Mouse (Mus musculus) midbrain, embryonic 14.5 days (tissue): ENCODE results near the gene Thtpa. TPM values are rescaled to one million over a fixed set of nuclear protein-coding genes. Genes with fewer than 3 reads are reported as not detected.
A peak's percentile ranks its signal among the peaks of the same experiment; 100 is the strongest.

Experiments
- ATAC-seq: fragments of 200-750 bp; cut with Nextera tagmentation; 2 replicates; pipeline ENCODE4 v1.8.0; 2017; ENCODE audit warnings: moderate number of reproducible peaks, moderate library complexity; ENCODE audit not compliant: low FRiP score, low TSS enrichment
- DNase-seq: peaks from one replicate; pipeline ENCODE4 v3.0.0-alpha.2; 2015
- H3K27ac ChIP-seq: fragments of 300-500 bp; sonication (generic); replicated peaks from 2 replicates; pipeline ENCODE4 v1.5.1; 2014; ENCODE audit warnings: mild to moderate bottlenecking, low read depth, low read length, moderate library complexity
- H3K27me3 ChIP-seq: fragments of 300-500 bp; sonication (generic); 2 replicates; pipeline ENCODE4 v1.6.1; 2014; ENCODE audit warnings: low read length, control low read depth, mixed read lengths; ENCODE audit not compliant: control insufficient read depth, insufficient read depth
- H3K36me3 ChIP-seq: fragments of 300-500 bp; sonication (generic); 2 replicates; pipeline ENCODE4 v1.6.1; 2014; ENCODE audit warnings: low read length, control low read depth; ENCODE audit not compliant: control insufficient read depth, insufficient read depth
- H3K4me1 ChIP-seq: fragments of 300-500 bp; sonication (generic); 2 replicates; pipeline ENCODE4 v1.6.1; 2014; ENCODE audit warnings: mild to moderate bottlenecking, antibody characterized with exemption, low read length, control low read depth; ENCODE audit not compliant: control insufficient read depth, insufficient read depth
- H3K4me2 ChIP-seq: fragments of 300-500 bp; sonication (generic); 2 replicates; pipeline ENCODE4 v1.6.1; 2014; ENCODE audit warnings: mild to moderate bottlenecking, low read length, moderate library complexity
- H3K4me3 ChIP-seq: fragments of 300-500 bp; sonication (generic); replicated peaks from 2 replicates; pipeline ENCODE4 v1.5.1; 2014; ENCODE audit warnings: low read depth, low read length
- H3K9ac ChIP-seq: fragments of 300-500 bp; sonication (generic); replicated peaks from 2 replicates; pipeline ENCODE4 v1.6.1; 2014; ENCODE audit warnings: mild to moderate bottlenecking, low read length, moderate library complexity
- H3K9me3 ChIP-seq: fragments of 300-500 bp; sonication (generic); 2 replicates; pipeline ENCODE4 v1.6.1; 2016; ENCODE audit warnings: low read length, control low read depth, mixed read lengths; ENCODE audit not compliant: control insufficient read depth
- WGBS: fragments of 180-500 bp; shearing (Covaris S2); extraction: QIAGEN DNeasy Blood & Tissue Kit; methylation state at CpG from one replicate; pipeline ENCODE4 v1.1.7; 2014; 5-methylcytosine and 5-hydroxymethylcytosine counted together
- polyA plus RNA-seq: library from polyadenylated mRNA; unstranded; fragments of >200 nt; fragmentation: Nextera tagmentation; extraction: Ambion mirVana; gene quantifications from 2 replicates; pipeline ENCODE4 v1.2.1, GENCODE M21; 2014

Gene Thtpa
- polyA plus RNA-seq, 1 experiment from 2014 or later = 33.7 TPM

DNA sequence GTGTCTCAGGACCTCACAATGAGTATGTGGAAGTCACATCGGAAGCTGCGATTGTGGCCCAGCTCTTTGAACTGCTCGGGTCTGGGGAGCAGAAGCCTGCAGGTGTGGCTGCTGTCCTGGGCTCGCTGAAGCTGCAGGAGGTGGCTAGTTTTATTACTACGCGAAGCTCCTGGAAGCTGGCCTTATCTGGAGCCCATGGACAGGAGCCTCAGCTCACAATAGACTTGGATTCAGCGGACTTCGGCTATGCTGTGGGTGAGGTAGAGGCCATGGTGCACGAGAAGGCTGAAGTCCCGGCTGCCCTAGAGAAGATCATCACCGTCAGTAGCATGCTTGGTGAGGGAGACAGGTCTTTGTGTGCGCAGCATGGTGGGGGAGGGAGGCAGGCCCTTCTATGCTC lies 1.1 kb downstream of the Thtpa start:
- peaks cover 25% of the 10 kb centered on the region for H3K4me1 ChIP-seq
- H3K36me3 ChIP-seq = peaks cover 12% of the 10 kb centered on the region; the same call in 1 of the 2 replicates
- DNase-seq (no peak), ATAC-seq (no peak)
- peak overlapping the region; percentile 80; the same call in 1 of the 2 replicates for H3K9ac ChIP-seq
- 66% methylated on average over 12 of the region's 12 CpGs for WGBS
- no peaks in the 10 kb centered on the region for H3K27me3 ChIP-seq
- H3K4me3 ChIP-seq = peak overlapping the region; percentile 61
- H3K9me3 ChIP-seq = no peaks in the 10 kb centered on the region
- H3K4me2 ChIP-seq = peak overlapping the region; percentile 80
- H3K27ac ChIP-seq = no peak overlapping the region; the same call in 1 of the 2 replicates

DNA sequence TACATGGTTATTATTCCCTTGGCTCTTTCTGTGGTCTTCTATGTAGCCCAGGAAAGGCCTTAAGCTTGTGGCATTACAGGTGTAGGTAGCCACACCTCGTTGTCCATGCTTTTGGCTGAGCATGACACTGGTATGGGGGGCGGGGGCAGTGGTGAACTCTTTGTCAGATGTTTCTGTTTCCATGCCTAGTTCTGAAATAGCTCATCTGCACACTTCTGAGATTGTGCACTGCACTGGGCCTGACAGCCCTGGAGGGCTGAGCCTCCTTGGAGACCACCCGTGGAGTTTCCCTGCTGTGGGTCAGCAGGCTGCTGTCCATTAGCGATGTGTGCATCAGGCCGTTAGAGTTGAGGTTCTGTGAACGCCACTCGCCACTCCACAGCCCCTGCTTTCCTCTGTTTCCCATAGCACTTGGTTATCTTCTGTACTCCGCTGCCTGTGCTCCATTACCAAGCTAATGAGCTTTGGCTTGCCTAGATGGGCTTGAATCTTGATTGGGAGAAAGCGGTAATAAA lies 2.0 kb downstream of the Thtpa start:
- H3K4me2 ChIP-seq = peak overlapping the region; percentile 34
- H3K27ac ChIP-seq = 0 out of 2 replicates have a peak overlapping the region, but pooled peaks have one; percentile 21
- H3K36me3 ChIP-seq = peaks cover 12% of the 10 kb centered on the region; the same call in 1 of the 2 replicates
- H3K9ac ChIP-seq = peak overlapping the region; percentile 20; the same call in 1 of the 2 replicates
- DNase-seq (no peak), ATAC-seq (no peak)
- no peaks in the 10 kb centered on the region for H3K9me3 ChIP-seq
- no peaks in the 10 kb centered on the region for H3K27me3 ChIP-seq
- peaks cover 25% of the 10 kb centered on the region for H3K4me1 ChIP-seq
- H3K4me3 ChIP-seq = no peak overlapping the region
- 50% methylated on average over 9 of the region's 9 CpGs for WGBS

DNA sequence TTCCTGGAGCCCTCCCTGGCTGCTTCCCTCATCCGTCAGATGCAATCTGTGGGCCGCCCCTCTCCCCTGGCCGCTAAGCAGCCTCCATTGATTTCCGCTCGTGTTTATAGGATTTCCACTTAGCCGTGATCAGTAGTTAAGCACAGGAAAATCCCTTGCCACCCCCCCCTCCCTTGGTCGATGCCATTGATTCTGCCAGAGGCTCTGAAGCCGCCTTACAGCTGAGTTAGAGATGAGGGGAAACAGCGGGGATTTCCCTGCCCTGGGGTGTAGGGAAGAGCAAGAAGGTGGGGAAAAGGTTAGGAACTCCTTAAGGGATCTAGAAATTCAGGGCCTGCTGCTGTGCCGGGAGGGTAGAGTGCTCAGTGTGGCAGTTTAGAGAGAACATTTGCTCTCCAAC lies 3.1 kb downstream of the Thtpa start:
- DNase-seq (no peak), ATAC-seq (no peak)
- Histone ChIP-seq H3K9me3 (no peaks in the 10 kb centered on the region), H3K36me3 (peaks cover 12% of the 10 kb centered on the region; the same call in 1 of the 2 replicates), H3K27me3 (no peaks in the 10 kb centered on the region), H3K4me2 (peak overlapping the region; percentile 34; the same call in 1 of the 2 replicates), H3K9ac (no peak overlapping the region), H3K27ac (peak overlapping the region; percentile 32; the same call in 1 of the 2 replicates), H3K4me1 (peaks cover 25% of the 10 kb centered on the region), H3K4me3 (no peak overlapping the region)
- WGBS = 59% methylated on average over 10 of the region's 10 CpGs

- peak; percentile 84 for DNase-seq
- no peaks in the 10 kb centered on the region for H3K27me3 ChIP-seq
These were observed 3.5 kb downstream of the Thtpa start for GRCm38 (mm10) chr14:55098067-55098466.

DNA sequence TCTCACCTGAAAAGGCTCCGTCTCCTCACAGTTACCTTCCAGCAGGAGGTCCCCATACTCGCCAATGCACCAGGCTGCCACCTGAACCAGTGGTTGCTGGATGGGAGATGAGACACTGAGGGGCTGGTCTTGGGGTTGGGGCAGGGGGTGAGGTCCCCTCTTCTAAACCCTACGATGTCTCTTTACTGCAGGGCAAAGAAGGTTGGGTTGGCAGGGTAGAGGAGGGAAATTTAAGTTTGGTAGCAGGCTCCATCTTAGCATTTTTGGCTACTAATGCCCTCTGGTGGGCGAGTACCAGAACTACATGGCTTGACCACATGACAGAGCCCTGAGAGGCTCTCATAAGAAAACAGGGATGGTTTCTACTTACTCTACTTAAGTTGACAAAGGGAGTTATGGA lies 7.0 kb downstream of the Thtpa start:
- DNase-seq = peak; percentile 85
- 46% methylated on average over 4 of the region's 4 CpGs for WGBS
- no peak overlapping the region for H3K9ac ChIP-seq
- peaks cover 12% of the 10 kb centered on the region; the same call in 1 of the 2 replicates for H3K36me3 ChIP-seq
- H3K27me3 ChIP-seq = no peaks in the 10 kb centered on the region
- no peaks in the 10 kb centered on the region for H3K9me3 ChIP-seq
- no peak overlapping the region for H3K4me2 ChIP-seq
- H3K4me1 ChIP-seq = peaks cover 19% of the 10 kb centered on the region
- H3K27ac ChIP-seq = no peak overlapping the region
- no peak for ATAC-seq
- no peak overlapping the region for H3K4me3 ChIP-seq

More at GRCm38 (mm10) chr14:55098067-55098466, 3.5 kb downstream of the Thtpa start:
- H3K4me3 ChIP-seq = no peak overlapping the region
- H3K4me2 ChIP-seq = no peak overlapping the region
- no peak overlapping the region for H3K9ac ChIP-seq
- no peaks in the 10 kb centered on the region for H3K9me3 ChIP-seq
- H3K4me1 ChIP-seq = peaks cover 25% of the 10 kb centered on the region
- peak overlapping the region; percentile 32; the same call in 1 of the 2 replicates for H3K27ac ChIP-seq
- H3K36me3 ChIP-seq = peaks cover 12% of the 10 kb centered on the region; the same call in 1 of the 2 replicates
- ATAC-seq = no peak; the same call in 1 of the 2 replicates
- WGBS = 62% methylated on average over 4 of the region's 4 CpGs

DNA sequence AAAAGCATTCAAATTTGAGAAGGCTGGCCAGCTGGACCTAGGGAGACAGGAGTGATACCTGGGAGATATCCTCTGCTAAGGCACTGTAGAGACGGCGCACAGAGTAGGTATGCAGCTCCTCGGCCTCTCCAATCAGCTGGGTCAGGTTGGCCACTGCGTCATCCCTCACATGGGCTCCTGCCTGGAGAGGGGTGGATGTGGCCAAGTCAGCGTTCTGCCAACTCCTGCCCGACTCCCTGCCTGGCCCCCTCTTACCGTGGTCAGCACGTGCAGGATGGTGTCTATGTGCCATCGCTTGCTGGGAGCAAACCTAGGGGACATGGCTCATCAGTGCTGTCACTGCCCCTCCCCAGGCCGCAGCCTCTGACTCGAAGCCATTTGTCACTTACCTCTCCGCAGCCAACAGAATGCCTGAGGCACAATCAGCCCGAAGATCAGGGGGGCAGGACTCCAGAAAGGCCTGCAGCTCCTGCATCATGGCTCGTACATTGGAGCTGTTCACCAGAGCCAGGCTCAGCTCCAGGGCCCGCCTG lies 7.7 kb downstream of the Thtpa start:
- Histone ChIP-seq H3K27me3 (no peaks in the 10 kb centered on the region), H3K36me3 (peaks cover 12% of the 10 kb centered on the region; the same call in 1 of the 2 replicates), H3K9me3 (no peaks in the 10 kb centered on the region), H3K4me3 (no peak overlapping the region), H3K27ac (no peak overlapping the region), H3K9ac (no peak overlapping the region), H3K4me1 (peaks cover 14% of the 10 kb centered on the region), H3K4me2 (no peak overlapping the region)
- no peak for DNase-seq
- 91% methylated on average over 15 of the region's 15 CpGs for WGBS
- ATAC-seq = no peak

GRCm38 (mm10) chr14:55104365-55104764 lies 9.8 kb downstream of the Thtpa start:
- DNase-seq (no peak), ATAC-seq (no peak)
- Histone ChIP-seq H3K36me3 (0 out of 2 replicates have a peak, but pooled peaks cover 3% of the 10 kb centered on the region), H3K4me3 (no peak overlapping the region), H3K9ac (no peak overlapping the region), H3K27ac (no peak overlapping the region), H3K27me3 (no peaks in the 10 kb centered on the region), H3K4me1 (peaks cover 28% of the 10 kb centered on the region), H3K9me3 (no peaks in the 10 kb centered on the region), H3K4me2 (no peak overlapping the region)
- WGBS = 89% methylated on average over 18 of the region's 18 CpGs

- peak overlapping the region; percentile 41 for H3K4me3 ChIP-seq
- peaks cover 4% of the 10 kb centered on the region; the same call in 1 of the 2 replicates for H3K36me3 ChIP-seq
- H3K9ac ChIP-seq = peak overlapping the region; percentile 65
- no peaks in the 10 kb centered on the region for H3K27me3 ChIP-seq
- peak overlapping the region; percentile 89 for H3K4me2 ChIP-seq
- DNase-seq = peak; percentile 37
- 7% methylated on average over 7 of the region's 7 CpGs for WGBS
- H3K4me1 ChIP-seq = peaks cover 36% of the 10 kb centered on the region
- ATAC-seq = no peak
- H3K27ac ChIP-seq = no peak overlapping the region
- no peaks in the 10 kb centered on the region for H3K9me3 ChIP-seq
These were observed 10.8 kb downstream of the Thtpa start for GRCm38 (mm10) chr14:55105386-55105785.
